Comparison of ENCODE assay signal across 20 mouse cellular contexts in the genomic region with DNA sequence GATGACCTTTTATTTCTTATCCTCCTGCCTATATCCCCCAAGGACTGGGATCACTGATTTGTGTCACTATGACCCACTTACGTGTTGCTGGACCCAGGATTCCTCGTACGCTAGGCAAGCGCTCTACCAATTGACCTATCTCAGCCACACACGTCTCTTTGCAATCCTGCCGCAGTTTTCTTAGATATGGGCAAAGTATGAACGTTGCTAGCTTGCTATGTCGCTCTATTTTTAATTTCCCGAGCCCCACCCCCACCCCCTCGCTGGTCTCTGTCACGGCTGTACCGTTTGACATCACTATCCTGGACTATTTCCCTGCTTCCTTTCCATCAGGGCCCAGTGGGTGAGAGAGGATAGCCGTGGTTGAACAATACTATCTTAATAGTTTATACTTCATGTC. TPM values are rescaled to one million over a fixed set of nuclear protein-coding genes. Genes with fewer than 3 reads are reported as not detected.
A peak's percentile ranks its signal among the peaks of the same experiment; 100 is the strongest.
DNase-seq lines count a peak whose midpoint lies in the region; ATAC-seq lines count a peak whose summit lies in the region.
"Had no signal": no experiment of that assay in that cellular context is flagged by ENCODE, and none has a peak within 500 bp of the region (broad histone marks: within the 10 kb centered on the region; RNA-seq: fewer than 3 reads in every experiment).

No protein-coding gene starts in this region.

- 0 out of 2 replicates have a peak overlapping the region, but pooled peaks have one; percentile 2 for H3K9ac ChIP-seq in heart, embryonic 14.5 days (ENCODE audit: low read length)
- no peak overlapping the region; the same call in 1 of the 2 replicates for H3K9ac ChIP-seq in liver, embryonic 11.5 days (ENCODE audit: low read depth, low read length)
- H3K9ac ChIP-seq in hindbrain, embryonic 11.5 days (ENCODE audit: low read depth, low read length) = no peak overlapping the region
- H3K9ac ChIP-seq: forebrain, embryonic 12.5 days; hindbrain, embryonic 12.5 days; intestine, embryonic 15.5 days; limb, embryonic 12.5 days; lung, embryonic 14.5 days had no signal

- H3K27me3 ChIP-seq in heart, embryonic 14.5 days (ENCODE audit: control insufficient read depth, insufficient read depth, low read length) = no peaks in the 10 kb centered on the region
- H3K27me3 ChIP-seq in liver, embryonic 11.5 days (replicated peaks; ENCODE audit: control insufficient read depth, insufficient read depth, low read length) = no peaks in the 10 kb centered on the region
- peaks cover 12% of the 10 kb centered on the region; the same call in 1 of the 2 replicates for H3K27me3 ChIP-seq in forebrain, embryonic 10.5 days (ENCODE audit: poor library complexity, severe bottlenecking)
- no peaks in the 10 kb centered on the region for H3K27me3 ChIP-seq in hindbrain, embryonic 11.5 days (ENCODE audit: control insufficient read depth, insufficient read depth, low read length)
- H3K27me3 ChIP-seq: forebrain, embryonic 12.5 days; hindbrain, embryonic 12.5 days; intestine, embryonic 15.5 days had no signal

- H3K9me3 ChIP-seq in heart, embryonic 14.5 days (ENCODE audit: control insufficient read depth, low read length) = peaks cover 7% of the 10 kb centered on the region; the same call in 1 of the 2 replicates
- H3K9me3 ChIP-seq in liver, embryonic 11.5 days (ENCODE audit: control insufficient read depth, low read length) = no peaks in the 10 kb centered on the region
- no peaks in the 10 kb centered on the region for H3K9me3 ChIP-seq in forebrain, embryonic 10.5 days
- H3K9me3 ChIP-seq in hindbrain, embryonic 11.5 days (ENCODE audit: control insufficient read depth, low read length) = no peaks in the 10 kb centered on the region
- H3K9me3 ChIP-seq: forebrain, embryonic 12.5 days; hindbrain, embryonic 12.5 days; intestine, embryonic 15.5 days; limb, embryonic 12.5 days had no signal

- H3K4me1 ChIP-seq in heart, embryonic 14.5 days (ENCODE audit: control insufficient read depth in 2 of 2, insufficient read depth in 2 of 2, low read length in 2 of 2) = peaks cover 28 to 39% of the 10 kb centered on the region in 2 experiments
- peaks cover 22% of the 10 kb centered on the region for H3K4me1 ChIP-seq in brown adipose tissue, adult 24 weeks (ENCODE audit: control insufficient read depth, insufficient read depth, insufficient read length, low read length)
- peaks cover 86% of the 10 kb centered on the region for H3K4me1 ChIP-seq in liver, embryonic 11.5 days (replicated peaks; ENCODE audit: control insufficient read depth, insufficient read depth, low read length)
- peaks cover 62% of the 10 kb centered on the region for H3K4me1 ChIP-seq in forebrain, embryonic 10.5 days
- H3K4me1 ChIP-seq in hindbrain, embryonic 11.5 days (replicated peaks; ENCODE audit: control insufficient read depth, insufficient read depth, low read length) = peaks cover 8% of the 10 kb centered on the region; the same call in 1 of the 2 replicates
- H3K4me1 ChIP-seq: intestine, embryonic 15.5 days had no signal

- H3K27ac ChIP-seq in heart, embryonic 14.5 days (replicated peaks in 1 of 2; ENCODE audit: control insufficient read depth in 1 of 2, insufficient read depth in 1 of 2, low read depth in 2 of 2, low read length in 2 of 2) = no peak overlapping the region
- peak overlapping the region; percentile 77 for H3K27ac ChIP-seq in brown adipose tissue, adult 24 weeks (replicated peaks; ENCODE audit: low read depth, low read length)
- peak overlapping the region; percentile 94 for H3K27ac ChIP-seq in liver, embryonic 11.5 days (ENCODE audit: low read depth, low read length)
- H3K27ac ChIP-seq in forebrain, embryonic 10.5 days = no peak overlapping the region
- no peak overlapping the region for H3K27ac ChIP-seq in hindbrain, embryonic 11.5 days (ENCODE audit: low read depth, low read length)
- H3K27ac ChIP-seq: forebrain, embryonic 12.5 days; hindbrain, embryonic 12.5 days; intestine, embryonic 15.5 days; limb, embryonic 12.5 days had no signal

- H3K4me2 ChIP-seq in heart, embryonic 14.5 days (ENCODE audit: low read length) = peak overlapping the region; percentile 24
- peak overlapping the region; percentile 25 for H3K4me2 ChIP-seq in liver, embryonic 11.5 days
- no peak overlapping the region for H3K4me2 ChIP-seq in hindbrain, embryonic 11.5 days (replicated peaks; ENCODE audit: low read depth, low read length)
- H3K4me2 ChIP-seq: forebrain, embryonic 12.5 days; hindbrain, embryonic 12.5 days; intestine, embryonic 15.5 days; limb, embryonic 12.5 days; lung, embryonic 14.5 days; midbrain, embryonic 11.5 days had no signal

- 26% methylated on average over 13 of the region's 13 CpGs for WGBS in heart, embryonic 14.5 days
- 45% methylated on average over 13 of the region's 13 CpGs for WGBS in liver, embryonic 11.5 days
- whole genome bisulfite sequencing in forebrain, embryonic 10.5 days = 93% methylated on average over 13 of the region's 13 CpGs
- 87% methylated on average over 13 of the region's 13 CpGs for WGBS in hindbrain, embryonic 11.5 days

- no peak for ATAC-seq in heart, embryonic 14.5 days (ENCODE audit: insufficient number of reproducible peaks, insufficient read depth, low FRiP score, low read depth)
- 0 out of 2 replicates have a peak, but pooled peaks have one; percentile 11 for ATAC-seq in liver, embryonic 11.5 days (replicated peaks; ENCODE audit: low FRiP score)
- ATAC-seq in megakaryocyte progenitor cell, adult 5-6 weeks (replicated peaks; ENCODE audit: poor library complexity) = peak; percentile 24
- no peak for ATAC-seq in hindbrain, embryonic 11.5 days (ENCODE audit: low FRiP score)
- ATAC-seq: intestine, embryonic 15.5 days had no signal

- no peak overlapping the region for H3K4me3 ChIP-seq in heart, embryonic 14.5 days (ENCODE audit: control insufficient read depth in 1 of 2, insufficient read depth in 1 of 2, low read depth in 1 of 2, low read length in 2 of 2)
- H3K4me3 ChIP-seq in brown adipose tissue, adult 24 weeks (ENCODE audit: insufficient read depth, low read depth, low read length) = peak overlapping the region; percentile 21; the same call in 1 of the 2 replicates
- H3K4me3 ChIP-seq in liver, embryonic 11.5 days (ENCODE audit: low read depth, low read length) = no peak overlapping the region
- no peak overlapping the region for H3K4me3 ChIP-seq in forebrain, embryonic 10.5 days
- H3K4me3 ChIP-seq in hindbrain, embryonic 11.5 days (ENCODE audit: low read depth, low read length) = no peak overlapping the region
- H3K4me3 ChIP-seq: forebrain, embryonic 12.5 days; hindbrain, embryonic 12.5 days; intestine, embryonic 15.5 days; limb, embryonic 12.5 days had no signal

- H3K36me3 ChIP-seq in heart, embryonic 14.5 days (ENCODE audit: control insufficient read depth, insufficient read depth, low read length) = no peaks in the 10 kb centered on the region
- no peaks in the 10 kb centered on the region for H3K36me3 ChIP-seq in liver, embryonic 11.5 days (ENCODE audit: control insufficient read depth, insufficient read depth, low read length)
- H3K36me3 ChIP-seq in forebrain, embryonic 10.5 days (replicated peaks) = no peaks in the 10 kb centered on the region
- H3K36me3 ChIP-seq in hindbrain, embryonic 11.5 days (ENCODE audit: control insufficient read depth, insufficient read depth, low read length) = no peaks in the 10 kb centered on the region
- H3K36me3 ChIP-seq: forebrain, embryonic 12.5 days; hindbrain, embryonic 12.5 days; intestine, embryonic 15.5 days; limb, embryonic 12.5 days had no signal

- no peak for DNase-seq in heart, adult 8-10 months (ENCODE audit: low spot score)
- DNase-seq in liver, embryonic 11.5 days (ENCODE audit: low spot score) = no peak
- DNase-seq in forebrain, embryonic 10.5 days (ENCODE audit: extremely low spot score, low spot score) = no peak
- no peak for DNase-seq in hindbrain, embryonic 11.5 days (ENCODE audit: low spot score)
- no peak for DNase-seq in embryo, embryonic 9.5 days (ENCODE audit: extremely low spot score)
- DNase-seq: cerebellum, postnatal 10 days; heart, adult 18-20 months; kidney, postnatal 36 days; layer of hippocampus, adult 9-11 months; lung, embryonic 14.5 days; lung, postnatal 4 days; thymus, adult 2 months had no signal

RNA-seq across cellular contexts. Expression of a gene that starts 31.5 kb away (rescaled TPM):
- polyA plus RNA-seq in heart, embryonic 14.5 days (2014; fragmentation: Nextera tagmentation; extraction: Ambion mirVana) = 3.3 and 3.5 TPM in 2 replicates
- 1 to 10 TPM; 2.1 to 3.1 (median 2.7) TPM for total RNA-seq in heart, adult 8-10 months (2022)
- polyA plus RNA-seq in brown adipose tissue, adult 24 weeks (2012; ENCODE audit: insufficient read depth, insufficient read length, missing spikeins) = 5.9 and 10.1 TPM in 2 replicates
- polyA plus RNA-seq in liver, embryonic 11.5 days (2014; fragmentation: Nextera tagmentation; extraction: Ambion mirVana) = 2.9 and 3.1 TPM in 2 replicates
- total RNA-seq in megakaryocyte progenitor cell, adult 5-6 weeks (2015) = 19.2 and 20.0 TPM in 2 replicates
- total RNA-seq in megakaryocyte progenitor cell, adult 5-6 weeks (2017) = 20.4 and 22.2 TPM in 2 replicates
- polyA plus RNA-seq in forebrain, embryonic 10.5 days (2016; fragmentation: Nextera tagmentation; extraction: Ambion mirVana) = 0.99 and 1.1 TPM in 2 replicates
- 2.2 and 2.3 TPM in 2 replicates for polyA plus RNA-seq in hindbrain, embryonic 11.5 days (2014; fragmentation: Nextera tagmentation; extraction: Ambion mirVana)

Comparison
In these comparisons a context has a peak if more than half of its experiments do, and no peak if none do; other contexts are left out.
1. ATAC-seq: peak in liver, embryonic 11.5 days (single experiment) and megakaryocyte progenitor cell, adult 5-6 weeks (single experiment); none in heart, embryonic 14.5 days (single experiment) and hindbrain, embryonic 11.5 days (single experiment).
2. H3K27ac ChIP-seq: peak in brown adipose tissue, adult 24 weeks (single experiment) and liver, embryonic 11.5 days (single experiment); none in heart, embryonic 14.5 days (0 of 2), forebrain, embryonic 10.5 days (single experiment) and hindbrain, embryonic 11.5 days (single experiment).